Mouse (Mus musculus) lung, embryonic 14.5 days (tissue): ENCODE results near the gene Clca3a2. TPM values are rescaled to one million over a fixed set of nuclear protein-coding genes. Genes with fewer than 3 reads are reported as not detected.
"Not testable (repeated sequence)": the region's sequence is repeated elsewhere in the genome, so short reads cannot be mapped to it uniquely, and the experiment has no call there.

Experiments
- ATAC-seq: fragments of 200-750 bp; cut with Nextera tagmentation; 2 replicates; pipeline ENCODE4 v1.8.0; 2017; ENCODE audit warnings: mild to moderate bottlenecking, moderate TSS enrichment, moderate library complexity; ENCODE audit not compliant: insufficient read depth
- DNase-seq: peaks from one replicate; pipeline ENCODE4 v3.0.0-alpha.2; 2015
- H3K27ac ChIP-seq: fragments of 300-500 bp; sonication (generic); 2 replicates; pipeline ENCODE4 v1.5.1; 2014; ENCODE audit warnings: low read depth, mild to moderate bottlenecking, moderate library complexity
- H3K27me3 ChIP-seq: fragments of 300-500 bp; sonication (generic); 2 replicates; pipeline ENCODE4 v1.6.1; 2014; ENCODE audit warnings: low read length, control low read depth; ENCODE audit not compliant: insufficient read depth
- H3K36me3 ChIP-seq: fragments of 300-500 bp; sonication (generic); 2 replicates; pipeline ENCODE4 v1.6.1; 2014; ENCODE audit warnings: control low read depth; ENCODE audit not compliant: insufficient read depth
- H3K4me1 ChIP-seq: fragments of 300-500 bp; sonication (generic); 2 replicates; pipeline ENCODE4 v1.6.1; 2014; ENCODE audit warnings: antibody characterized with exemption, control low read depth; ENCODE audit not compliant: insufficient read depth
- H3K4me2 ChIP-seq: fragments of 300-500 bp; sonication (generic); 2 replicates; pipeline ENCODE4 v1.6.1; 2014; ENCODE audit warnings: mild to moderate bottlenecking
- H3K4me3 ChIP-seq: fragments of 300-500 bp; sonication (generic); 2 replicates; pipeline ENCODE4 v1.5.1; 2014; ENCODE audit warnings: low read depth, low read length
- H3K9ac ChIP-seq: fragments of 300-500 bp; sonication (generic); 2 replicates; pipeline ENCODE4 v1.6.1; 2014
- H3K9me3 ChIP-seq: fragments of 300-500 bp; sonication (generic); 2 replicates; pipeline ENCODE4 v1.6.1; 2016; ENCODE audit warnings: low read depth, low read length, control low read depth
- CTCF ChIP-seq: IDR thresholded peaks from 2 replicates; pipeline ENCODE4 v1.5.1; 2016; ENCODE audit warnings: antibody characterized with exemption, low read depth
- WGBS: fragments of 180-500 bp; shearing (Covaris S2); extraction: QIAGEN DNeasy Blood & Tissue Kit; methylation state at CpG from one replicate; pipeline ENCODE4 v1.1.7; 2014; 5-methylcytosine and 5-hydroxymethylcytosine counted together
- polyA plus RNA-seq: library from polyadenylated mRNA; unstranded; fragments of >200 nt; fragmentation: Nextera tagmentation; extraction: Ambion mirVana; gene quantifications from 2 replicates; pipeline ENCODE4 v1.2.1, GENCODE M21; 2014

Gene Clca3a2
- polyA plus RNA-seq, 1 experiment from 2014 or later = not detected

GRCm38 (mm10) chr3:144760592-144761309 lies 58.5 kb downstream of the Clca3a2 start, which contains the start of gene Clca3a1:
Gene Clca3a1 (minus strand): TSS chr3:144760977.
- peak within 1 kb of the TSS; percentile 42; the same call in 1 of the 2 replicates for H3K27ac ChIP-seq
- peak; percentile 84 for DNase-seq
- no peak within 1 kb of the TSS for H3K9ac ChIP-seq
- H3K9me3 ChIP-seq = no peaks in the 10 kb centered on the region
- H3K4me2 ChIP-seq = peak within 1 kb of the TSS; percentile 30; the same call in 1 of the 2 replicates
- H3K4me1 ChIP-seq = no peaks in the 10 kb centered on the region; the same call in 1 of the 2 replicates
- no peaks in the 10 kb centered on the region for H3K36me3 ChIP-seq
- no peak within 1 kb of the TSS for H3K4me3 ChIP-seq
- ATAC-seq = peak; percentile 91
- TF ChIP-seq CTCF = no peak
- no peaks in the 10 kb centered on the region for H3K27me3 ChIP-seq
- 24% methylated on average over 9 of the region's 11 CpGs for WGBS

GRCm38 (mm10) chr3:144759719-144760118 lies 59.6 kb downstream of the Clca3a2 start:
- ATAC-seq (no peak), DNase-seq (no peak)
- 57% methylated on average over 3 of the region's 3 CpGs for WGBS
- H3K36me3 ChIP-seq = no peaks in the 10 kb centered on the region
- H3K4me3 ChIP-seq = no peak overlapping the region
- no peak overlapping the region for H3K4me2 ChIP-seq
- no peaks in the 10 kb centered on the region for H3K27me3 ChIP-seq
- H3K9ac ChIP-seq = no peak overlapping the region
- TF ChIP-seq CTCF = no peak
- H3K27ac ChIP-seq = no peak overlapping the region
- H3K9me3 ChIP-seq = no peaks in the 10 kb centered on the region
- no peaks in the 10 kb centered on the region; the same call in 1 of the 2 replicates for H3K4me1 ChIP-seq

GRCm38 (mm10) chr3:144756103-144756502 lies 63.2 kb downstream of the Clca3a2 start:
- not testable (repeated sequence) for H3K4me2 ChIP-seq, H3K27me3 ChIP-seq, ATAC-seq, H3K9ac ChIP-seq, H3K36me3 ChIP-seq, H3K27ac ChIP-seq, DNase-seq, H3K4me1 ChIP-seq, H3K4me3 ChIP-seq, H3K9me3 ChIP-seq
- WGBS = 79% methylated on average over 8 of the region's 8 CpGs

- H3K4me1 ChIP-seq = no peaks in the 10 kb centered on the region
- no peak overlapping the region for H3K4me2 ChIP-seq
- TF ChIP-seq CTCF = peak; percentile 66
- H3K27me3 ChIP-seq = no peaks in the 10 kb centered on the region
- no peaks in the 10 kb centered on the region for H3K36me3 ChIP-seq
- WGBS = 2% methylated on average over 2 of the region's 2 CpGs
- ATAC-seq = no peak
- no peaks in the 10 kb centered on the region for H3K9me3 ChIP-seq
- DNase-seq = peak; percentile 19
- H3K27ac ChIP-seq = no peak overlapping the region
- H3K4me3 ChIP-seq = no peak overlapping the region
- H3K9ac ChIP-seq = no peak overlapping the region
Observed at GRCm38 (mm10) chr3:144753120-144753519, 66.2 kb downstream of the Clca3a2 start.

GRCm38 (mm10) chr3:144749062-144749963 lies 70.0 kb downstream of the Clca3a2 start:
- peak; percentile 70 for ATAC-seq
- H3K4me3 ChIP-seq = not testable (repeated sequence)

GRCm38 (mm10) chr3:144747706-144748105 lies 71.6 kb downstream of the Clca3a2 start:
- DNase-seq = peak; percentile 17
- WGBS = 12% methylated on average over 3 of the region's 3 CpGs
- not testable (repeated sequence) for ATAC-seq, H3K9me3 ChIP-seq, H3K4me2 ChIP-seq, H3K36me3 ChIP-seq, H3K9ac ChIP-seq, H3K4me1 ChIP-seq, H3K4me3 ChIP-seq, H3K27ac ChIP-seq, H3K27me3 ChIP-seq

More at GRCm38 (mm10) chr3:144749062-144749963, 70.0 kb downstream of the Clca3a2 start:
- H3K27me3 ChIP-seq, H3K27ac ChIP-seq, H3K9me3 ChIP-seq, H3K36me3 ChIP-seq, H3K4me1 ChIP-seq, H3K9ac ChIP-seq: not testable (repeated sequence)
- 31% methylated on average over 18 of the region's 21 CpGs for WGBS
- H3K4me2 ChIP-seq = peak overlapping the region; percentile 35
- peak; percentile 41 for DNase-seq

Other genes with a start within 250 kb of the Clca3a2 start
- 11.9 and 13.3 TPM in 2 replicates for gene Hs2st1, start 249.3 kb downstream of the Clca3a2 start, polyA plus RNA-seq
- gene Selenof, start 249.2 kb downstream of the Clca3a2 start, polyA plus RNA-seq = 497 and 531 TPM in 2 replicates
- 104 TPM in 2 replicates for gene Sh3glb1, start 99.2 kb downstream of the Clca3a2 start, polyA plus RNA-seq
- gene Clca3a1, start 58.5 kb downstream of the Clca3a2 start, polyA plus RNA-seq = 2.8 and 4.0 TPM in 2 replicates
- not detected in 2 replicates for gene Clca3b, start 29.9 kb upstream of the Clca3a2 start, polyA plus RNA-seq
- not detected in 2 replicates for gene Clca4b, start 113.0 kb upstream of the Clca3a2 start, polyA plus RNA-seq
- gene Clca4a, start 155.6 kb upstream of the Clca3a2 start, polyA plus RNA-seq = not detected in 2 replicates
- not detected in 2 replicates for gene Clca1, start 213.3 kb upstream of the Clca3a2 start, polyA plus RNA-seq